Mouse (Mus musculus) fat pad, adult 2 months (tissue): ENCODE measurements around the gene Prss44.
"Not testable (repeated sequence)": the region's sequence is repeated elsewhere in the genome, so short reads cannot be mapped to it uniquely, and the experiment has no call there.

ENCODE experiments used
- DNase-seq: peaks from one replicate; pipeline ENCODE4 v3.0.0-alpha.2; 2011; ENCODE audit warnings: low read depth, low spot score; ENCODE audit errors: extremely low read depth

Prss44 gene

DNA sequence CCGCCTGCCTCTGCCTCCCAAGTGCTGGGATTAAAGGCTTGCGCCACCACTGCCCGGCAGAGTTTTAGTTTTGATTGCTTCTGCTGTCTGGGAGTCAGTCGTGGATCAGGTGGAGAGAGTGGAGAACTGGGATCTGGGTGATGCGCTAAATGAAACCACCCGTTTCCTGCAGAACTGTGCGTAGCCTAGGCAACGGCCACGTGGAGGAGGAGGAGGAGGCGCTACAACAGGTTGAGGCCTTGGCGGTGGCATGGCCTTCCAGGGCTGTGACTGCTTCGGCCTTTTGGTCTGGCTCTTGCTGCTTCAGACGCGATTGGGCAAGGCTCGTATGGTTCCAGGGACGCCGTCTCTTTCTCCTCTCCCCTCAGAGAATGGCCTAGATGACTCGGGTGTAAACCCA lies at the start of gene Prss44:
Prss44 (plus strand) TSS at position 206 of the 400 bp plus-strand sequence.
- DNase-seq, result no peak

DNA sequence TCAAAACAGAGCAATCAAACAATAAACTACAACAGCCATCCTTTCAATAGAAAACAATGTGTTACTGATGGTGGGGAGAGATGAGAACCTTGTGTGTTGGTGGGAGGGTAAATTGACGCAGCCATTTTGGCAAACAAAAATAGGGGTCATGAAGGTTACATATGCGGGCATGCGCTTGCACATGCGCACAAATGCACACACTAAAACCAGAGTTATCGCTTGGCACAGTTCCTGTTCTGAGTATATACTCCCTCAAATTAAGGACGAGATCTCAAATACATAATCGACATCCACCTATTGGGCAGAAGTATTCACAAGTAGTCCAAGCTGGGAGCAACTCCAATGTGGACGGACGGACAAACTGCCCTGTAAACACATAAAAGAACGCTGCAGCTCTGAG lies 41.5 kb upstream of the Prss44 start:
- no peak for DNase-seq

DNA sequence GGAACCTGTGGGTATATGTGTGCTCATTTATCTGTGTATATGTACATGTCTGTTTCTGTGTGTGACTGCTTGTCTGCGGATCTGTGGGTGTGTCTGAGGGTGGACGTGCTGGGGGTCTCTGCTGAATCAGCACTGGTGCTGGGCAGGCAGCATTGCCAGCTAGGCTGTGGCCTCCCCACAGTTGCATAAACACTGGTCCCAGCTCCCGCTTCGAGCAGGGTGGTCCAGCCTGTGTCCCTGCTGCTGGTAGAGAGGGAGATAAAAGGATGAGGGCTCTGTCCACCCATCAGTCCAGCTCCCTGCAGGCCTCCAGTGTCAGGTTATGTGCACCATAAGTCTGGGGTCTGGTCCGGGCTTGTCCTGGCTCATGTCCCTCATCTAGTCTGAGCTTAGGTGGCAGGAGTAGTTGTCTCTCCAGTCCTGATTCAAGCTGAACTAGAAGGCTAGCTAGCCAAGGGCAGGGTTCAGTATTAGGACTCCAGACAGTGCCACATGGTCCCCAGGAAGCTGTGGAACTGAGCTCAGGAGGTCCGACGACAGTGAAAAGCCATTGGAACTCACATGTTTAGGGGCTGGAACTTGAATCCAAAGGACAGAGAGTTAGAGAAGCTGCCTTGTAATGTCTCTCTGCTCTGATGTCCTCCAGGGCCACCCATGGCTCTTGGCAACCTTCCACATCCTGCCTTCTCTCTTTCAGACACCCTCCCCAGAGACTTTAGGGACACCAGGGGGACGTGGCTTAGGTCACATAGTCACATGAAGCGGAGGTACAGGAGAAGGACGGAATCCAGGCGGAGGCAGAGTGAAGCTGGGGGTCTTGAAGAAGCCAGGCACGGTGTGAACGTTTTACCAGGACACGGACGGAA lies 39.2 kb upstream of the Prss44 start:
- DNase-seq, result no peak

DNA sequence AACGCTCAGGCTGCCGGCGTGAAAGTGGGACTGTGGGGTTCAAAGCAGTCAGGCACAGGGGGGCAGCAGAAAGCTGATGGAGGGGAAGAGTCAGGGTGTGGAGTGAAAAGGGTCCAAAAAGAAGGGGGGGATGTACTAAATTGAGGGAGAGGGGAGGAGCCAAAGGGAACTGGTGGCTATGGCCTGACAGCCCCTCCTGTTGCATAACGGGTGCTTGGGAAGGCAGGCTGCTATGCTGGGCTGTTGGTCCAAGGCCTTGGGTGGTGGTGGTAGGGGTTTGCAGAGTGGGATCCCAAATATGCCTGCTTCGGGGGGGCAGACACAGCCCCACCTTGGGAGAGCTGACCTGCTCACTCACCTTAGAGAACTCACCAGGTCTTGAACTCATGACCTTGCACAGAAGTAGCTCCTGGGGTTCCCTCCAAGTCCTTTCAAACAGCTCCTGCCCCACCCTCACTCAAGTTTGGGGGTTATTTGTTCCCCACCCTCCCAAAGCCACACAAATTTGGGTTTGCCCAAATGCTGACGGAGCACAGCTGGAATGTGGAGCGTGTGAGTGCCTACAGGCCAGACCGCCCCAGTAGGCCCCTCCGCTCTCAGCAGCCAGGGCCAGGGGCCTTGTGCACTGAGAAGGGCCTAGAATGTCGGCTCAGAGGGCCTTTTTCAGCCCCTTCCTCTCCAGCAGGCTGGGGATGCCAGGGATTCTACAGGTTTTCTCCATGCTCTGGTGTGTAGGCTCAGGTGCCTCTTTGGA lies 38.3 kb upstream of the Prss44 start:
- no peak for DNase-seq

DNA sequence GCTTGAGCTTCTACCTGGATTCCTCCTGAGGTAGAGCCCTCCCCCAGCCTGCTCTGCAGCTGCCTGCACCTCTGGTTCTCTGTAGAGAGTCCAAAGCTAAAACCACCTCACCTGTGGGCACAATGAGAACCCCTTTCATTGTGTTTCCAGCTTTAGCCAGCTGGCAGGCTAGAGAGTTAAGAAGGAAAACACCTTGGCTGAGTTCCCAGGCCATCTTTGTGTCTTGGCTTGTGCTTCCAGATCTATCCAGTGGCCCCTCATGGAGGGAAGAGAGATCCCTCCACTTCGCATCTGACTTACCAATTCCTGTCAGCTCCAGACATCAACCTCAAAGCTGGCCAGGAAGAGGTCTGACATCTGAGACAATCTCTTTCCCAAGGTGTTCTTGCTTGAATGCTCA lies 35.7 kb upstream of the Prss44 start:
- DNase-seq, result no peak

DNA sequence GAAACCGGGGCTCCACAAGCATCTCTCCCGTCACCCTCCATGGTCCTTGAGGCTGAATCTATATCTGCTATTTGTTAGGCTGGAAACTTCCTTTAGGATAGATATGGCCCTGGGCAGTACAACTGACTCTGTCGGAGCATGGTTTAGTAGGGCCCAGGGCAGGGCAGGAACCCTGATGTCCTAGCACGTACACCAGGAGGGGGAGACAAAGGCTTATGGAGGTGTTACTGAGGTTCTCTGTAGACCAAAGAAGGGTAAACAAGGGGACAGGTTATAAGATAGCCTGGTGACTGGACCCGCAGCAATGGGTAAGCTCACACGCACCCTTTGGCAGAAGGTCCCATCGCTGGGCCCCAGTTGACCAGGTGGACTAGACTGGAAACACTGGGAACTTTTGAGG lies 35.2 kb upstream of the Prss44 start:
- no peak for DNase-seq

DNA sequence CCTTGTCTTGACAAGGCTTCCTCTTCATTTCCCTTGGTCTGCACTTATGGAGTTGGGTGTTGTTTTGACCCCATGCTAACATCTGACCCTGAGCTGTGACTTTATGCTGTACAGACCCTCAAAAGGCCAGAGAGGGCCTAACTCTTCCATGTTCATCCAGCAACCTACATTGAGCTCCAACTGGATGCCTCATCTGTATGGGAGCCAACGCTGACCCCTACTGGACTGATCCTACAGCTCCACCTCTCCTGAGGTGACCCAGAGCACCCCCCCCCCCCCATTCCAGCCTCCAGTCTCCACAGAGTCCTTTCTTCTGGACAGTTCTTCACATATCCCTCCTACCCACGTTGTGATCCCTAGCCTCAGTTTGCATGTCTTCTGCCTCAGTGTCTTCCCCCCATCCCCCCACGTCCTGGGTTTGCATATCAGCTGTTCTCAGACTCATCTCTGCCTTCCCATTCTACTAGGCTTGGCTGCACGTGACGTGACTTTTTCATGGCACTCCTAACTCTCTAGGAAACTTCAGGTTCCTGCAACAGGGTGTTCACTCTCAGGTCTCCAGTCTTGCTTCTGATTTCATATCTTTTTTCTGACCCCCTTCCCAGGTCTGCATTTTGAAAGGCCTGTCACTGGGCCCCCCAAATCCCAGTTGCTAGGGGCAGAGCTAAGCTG lies 34.4 kb upstream of the Prss44 start:
- DNase-seq, result no peak

DNA sequence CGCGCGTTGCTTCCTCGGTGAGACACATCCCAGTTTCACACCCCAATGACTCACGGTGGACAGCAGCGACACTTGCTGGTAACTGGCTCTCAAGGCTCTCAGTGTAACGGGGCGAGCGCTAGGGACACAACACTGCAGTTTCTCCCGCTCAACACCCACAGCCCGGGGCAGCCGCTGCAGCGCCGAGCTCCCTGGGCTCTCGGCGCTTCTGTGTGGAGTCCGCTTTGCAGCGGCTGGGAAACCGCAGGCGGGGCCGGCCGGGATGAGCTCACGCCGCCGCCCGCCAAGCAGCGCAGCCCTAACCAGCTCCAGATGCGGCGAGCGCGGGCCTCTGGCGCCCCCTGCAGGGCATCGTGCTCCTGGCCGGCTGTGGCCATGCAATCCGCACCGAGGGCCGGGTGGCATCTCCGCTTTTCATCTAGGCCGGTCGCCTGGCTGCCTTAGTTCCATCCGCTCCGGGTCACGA lies 32.5 kb upstream of the Prss44 start:
- no peak for DNase-seq

DNA sequence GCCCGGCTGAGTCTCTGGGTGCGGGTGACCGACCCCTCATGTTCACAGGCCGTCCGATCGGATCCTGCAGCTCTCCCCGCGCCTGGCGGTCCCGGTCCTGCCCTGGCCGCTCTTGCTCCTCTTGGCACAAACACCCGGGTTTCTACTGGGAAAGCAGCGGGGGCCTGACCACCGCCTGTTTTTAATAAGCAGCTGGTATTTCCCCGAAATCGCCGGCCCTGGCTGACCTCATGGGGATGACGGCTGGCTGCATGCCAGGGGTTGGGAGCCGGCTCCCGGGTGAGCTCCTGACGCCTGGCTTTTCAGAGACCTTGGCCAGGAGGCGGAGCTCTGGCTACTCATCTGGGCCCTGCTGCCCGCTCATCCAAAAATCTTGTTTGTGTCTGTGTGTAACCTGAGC lies 32.1 kb upstream of the Prss44 start:
- no peak for DNase-seq

DNA sequence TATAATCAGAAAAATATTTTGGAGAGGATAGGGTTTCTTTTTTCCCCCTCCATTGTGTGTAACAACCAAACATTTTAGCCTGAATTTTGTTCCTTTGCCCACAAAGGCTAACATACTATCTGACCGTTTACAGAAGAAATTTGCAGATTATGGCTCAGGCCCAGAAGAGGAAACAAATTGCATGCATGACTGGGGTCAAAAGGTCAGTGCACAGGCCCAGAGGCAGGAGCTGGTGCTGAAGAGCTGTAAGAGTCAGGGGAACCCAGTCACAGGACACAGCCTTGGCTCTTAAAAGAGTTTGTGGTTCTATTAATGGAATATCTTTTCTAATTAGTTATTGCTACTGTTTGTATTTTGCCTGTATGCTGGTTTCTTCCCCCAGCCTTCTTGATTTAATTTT lies 30.2 kb upstream of the Prss44 start:
- no peak for DNase-seq

DNA sequence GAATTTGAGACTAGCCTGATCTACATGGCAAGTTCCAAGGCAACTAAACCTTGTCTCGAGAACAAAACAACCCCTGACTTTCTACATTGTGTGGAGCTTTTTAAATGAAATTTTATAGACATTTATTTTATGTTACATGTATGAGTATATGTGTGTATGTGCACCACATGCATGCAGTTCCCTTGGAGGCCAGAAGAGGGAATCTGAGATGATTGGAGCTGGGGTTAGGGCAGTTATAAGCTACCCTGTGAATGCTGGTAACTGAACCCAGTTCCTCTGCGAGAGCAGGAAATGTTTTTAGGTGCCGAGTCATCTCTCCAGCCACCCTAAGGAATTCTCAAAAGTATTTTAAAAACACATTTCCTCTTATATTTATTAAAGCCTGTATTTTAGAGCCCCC lies 25.6 kb upstream of the Prss44 start:
- no peak for DNase-seq

DNA sequence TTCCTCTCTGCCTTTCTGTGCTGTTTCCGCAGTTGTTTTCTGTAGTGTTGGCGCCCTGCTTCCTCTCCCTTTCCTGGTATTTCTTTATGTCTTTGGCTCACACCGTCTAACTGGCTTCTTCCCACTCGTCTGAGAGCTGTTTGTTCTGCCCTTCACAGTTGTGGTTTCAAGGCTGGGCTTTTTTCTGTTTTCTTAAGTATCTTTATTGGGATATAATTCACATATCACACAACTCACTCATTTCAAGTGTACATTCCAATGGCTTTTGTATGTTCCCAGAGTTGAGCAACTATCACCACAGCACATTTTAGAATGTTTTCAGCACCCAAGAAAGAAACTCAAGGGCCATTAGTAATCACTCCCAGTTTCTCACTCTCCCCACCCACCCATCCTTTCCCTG lies 23.3 kb upstream of the Prss44 start:
- no peak for DNase-seq

DNA sequence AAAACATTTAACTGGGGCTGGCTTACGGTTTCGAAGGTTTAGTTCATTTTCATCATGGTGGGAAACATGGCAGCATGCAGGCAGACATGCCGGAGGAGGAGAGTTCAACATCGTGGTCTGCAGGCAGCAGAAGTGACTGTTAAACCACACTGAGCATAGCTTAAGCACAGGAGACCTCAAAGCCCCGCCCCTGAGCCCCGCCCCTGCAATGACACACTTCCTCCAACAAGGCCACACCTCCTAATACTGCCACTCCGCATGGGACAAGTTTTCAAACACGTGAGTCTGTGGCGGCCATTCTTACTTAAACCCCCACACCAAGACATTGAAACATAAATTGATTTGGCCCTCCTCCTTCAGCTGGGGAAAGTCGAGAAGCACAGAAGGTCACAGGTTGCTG lies 16.8 kb upstream of the Prss44 start:
- no peak for DNase-seq

DNA sequence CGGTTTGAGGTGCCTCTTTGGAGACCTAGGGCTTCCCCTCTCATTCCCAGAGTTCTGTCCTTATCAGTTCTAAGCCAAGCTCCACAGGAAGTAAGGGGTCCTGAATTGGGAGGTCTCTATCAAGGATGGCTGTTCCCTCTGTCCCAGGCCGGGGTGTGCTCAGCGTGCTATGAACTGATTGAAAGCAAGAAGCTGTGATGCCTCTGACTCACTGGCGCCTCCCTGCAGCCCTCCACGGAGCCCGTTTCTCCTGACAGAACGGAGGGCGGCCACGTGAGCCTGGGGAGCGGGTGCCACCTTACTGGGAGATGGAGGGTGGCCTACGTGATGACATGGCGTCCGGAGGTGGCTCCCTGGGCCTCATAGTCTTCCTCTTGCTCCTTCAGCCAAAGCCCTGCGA lies 15.9 kb upstream of the Prss44 start, which contains the start of gene Prss42:
Prss42 (plus strand) TSS at position 301 of the 400 bp plus-strand sequence.
- DNase-seq, result no peak

DNA sequence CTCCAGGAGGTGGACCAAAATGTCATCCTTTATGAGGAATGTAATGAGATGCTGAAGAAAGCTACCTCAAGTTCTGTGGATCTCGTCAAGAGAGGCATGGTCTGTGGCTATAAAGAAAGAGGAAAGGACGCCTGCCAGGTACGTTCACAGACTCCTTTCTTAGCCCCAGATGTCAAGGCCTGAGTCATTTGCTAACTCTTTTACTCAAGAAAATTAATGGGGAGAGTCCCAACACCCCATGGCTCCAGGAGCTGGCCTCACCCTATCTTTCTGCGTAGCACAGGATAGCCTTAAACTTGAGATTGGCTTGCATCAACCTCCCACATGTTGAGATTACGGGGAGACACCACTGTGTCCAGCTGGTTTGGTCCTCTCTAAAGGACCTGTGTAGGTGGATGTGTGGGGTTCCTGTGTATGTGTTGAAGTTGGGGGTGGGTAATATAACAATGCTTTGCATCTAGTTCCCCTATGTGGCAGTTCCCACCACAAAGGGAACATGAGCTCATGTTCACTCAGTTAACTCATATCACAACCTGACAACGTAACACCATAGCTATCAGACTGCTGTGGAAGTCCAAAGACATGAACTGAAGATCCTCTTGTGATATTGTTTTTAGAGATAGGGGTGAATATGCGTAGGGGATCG lies 12.8 kb upstream of the Prss44 start:
- no peak for DNase-seq

DNA sequence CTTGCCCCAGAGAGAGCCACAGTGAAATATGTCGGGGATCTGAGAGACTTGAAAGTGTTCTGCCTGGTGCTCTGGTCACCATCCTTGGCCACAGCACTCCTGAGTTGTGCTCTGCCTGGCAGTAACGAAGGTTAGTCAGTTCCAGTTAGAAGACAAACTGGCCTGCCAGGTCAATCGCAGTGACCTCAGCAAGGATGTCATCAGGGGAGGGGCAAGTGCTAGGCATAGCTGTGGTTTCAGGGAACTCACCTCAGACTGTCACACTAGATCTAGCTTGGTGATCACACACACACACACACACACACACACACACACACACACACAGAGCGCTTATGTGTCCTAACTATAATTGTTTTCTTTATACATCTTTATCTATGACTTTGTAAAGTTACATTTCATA lies 10.5 kb upstream of the Prss44 start:
- DNase-seq, result no peak

DNA sequence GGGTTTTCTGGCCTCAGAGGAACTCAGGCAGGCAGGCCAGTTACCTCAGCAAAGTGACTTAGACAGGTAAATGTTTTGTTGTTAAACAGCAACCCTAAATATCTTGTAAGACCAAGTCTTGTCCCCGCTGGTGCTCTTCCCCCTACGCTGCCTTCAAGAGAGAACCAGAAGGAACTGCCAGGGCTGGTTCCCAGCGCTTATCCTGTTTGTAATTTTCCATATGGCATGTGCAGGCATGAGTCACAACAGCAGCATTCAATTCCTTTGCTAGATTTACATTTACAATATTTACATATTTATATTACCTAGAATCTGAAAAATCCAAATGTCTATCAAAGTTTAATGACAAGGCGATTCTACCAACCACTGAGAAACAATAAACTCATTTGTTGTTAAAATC lies 3.7 kb upstream of the Prss44 start:
- DNase-seq, result no peak

DNA sequence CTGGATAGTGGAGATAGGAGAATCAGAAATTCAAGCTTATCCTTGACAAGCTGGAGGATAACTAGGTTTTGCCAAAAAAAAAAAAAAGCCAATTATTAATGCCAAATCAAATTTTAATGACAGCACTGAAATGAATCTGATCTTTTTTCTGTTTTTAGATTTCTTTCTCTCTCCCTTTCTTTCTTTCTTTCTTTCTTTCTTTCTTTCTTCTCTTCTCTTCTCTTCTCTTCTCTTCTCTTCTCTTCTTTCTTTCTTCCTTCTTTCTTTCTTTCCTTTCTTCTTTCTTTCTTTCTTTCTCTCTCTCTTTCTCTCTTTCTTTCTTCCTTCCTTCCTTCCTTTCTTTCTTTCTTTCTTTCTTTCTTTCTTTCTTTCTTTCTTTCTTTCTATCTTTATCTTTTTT lies 6.8 kb downstream of the Prss44 start:
- not testable (repeated sequence) for DNase-seq

DNA sequence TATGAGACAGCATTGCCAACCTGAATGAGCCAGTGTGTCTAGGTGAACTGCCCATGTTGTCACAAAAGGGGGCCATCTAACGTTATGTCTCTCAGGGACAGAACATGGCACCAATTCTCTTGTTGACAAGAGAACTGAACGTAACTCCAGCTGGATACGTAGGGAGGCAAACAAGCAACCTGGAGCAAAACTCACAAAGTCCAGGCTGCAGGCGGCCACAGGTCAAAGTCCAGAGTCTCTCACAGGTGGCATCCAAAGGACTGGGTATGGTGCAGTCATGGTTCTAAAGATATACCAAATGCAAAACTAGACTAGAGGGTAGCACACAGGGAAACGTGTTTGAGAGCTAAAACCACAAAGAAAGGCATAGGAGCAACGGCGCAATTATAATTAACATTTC lies 7.6 kb downstream of the Prss44 start:
- no peak for DNase-seq

DNA sequence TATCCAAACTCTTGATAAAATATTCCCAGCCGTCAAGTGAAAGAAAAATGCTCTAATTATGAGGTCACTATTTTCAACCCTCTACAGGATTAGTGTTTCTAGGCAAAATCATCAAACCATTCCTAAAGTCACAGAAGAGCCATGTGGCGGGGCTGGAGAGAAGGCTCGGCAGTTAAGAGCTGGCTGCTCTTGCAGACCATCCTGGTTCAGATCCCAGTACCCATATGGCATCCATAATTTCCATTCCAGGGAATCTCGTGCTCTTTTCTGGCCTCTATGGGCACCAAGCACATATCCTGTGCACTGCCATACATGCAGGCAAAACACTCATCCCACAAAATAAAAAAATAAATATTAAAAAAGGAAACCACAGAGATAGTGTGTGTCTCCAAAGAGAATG lies 11.6 kb downstream of the Prss44 start:
- no peak for DNase-seq

DNA sequence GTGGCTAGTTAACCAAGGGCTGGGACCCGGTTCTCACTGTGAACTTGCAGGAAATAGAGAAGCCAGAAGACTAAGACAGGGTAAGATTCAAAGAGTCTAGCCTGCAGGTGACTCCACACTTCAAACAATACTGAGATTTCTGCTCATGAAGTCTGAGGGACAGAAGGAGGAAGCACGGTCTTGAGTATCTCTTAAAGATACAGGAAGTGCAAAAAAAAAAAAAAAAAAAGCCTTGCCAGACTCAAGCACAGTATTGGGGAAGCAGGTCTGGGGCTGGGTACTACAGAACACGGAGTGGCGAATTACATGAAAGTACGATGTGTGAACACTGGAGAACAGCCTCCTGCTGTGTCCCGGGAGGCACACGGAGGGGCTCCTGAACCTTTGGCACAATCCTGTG lies 12.0 kb downstream of the Prss44 start:
- DNase-seq, result no peak
